Mouse (Mus musculus) forebrain, embryonic 11.5 days (tissue): ENCODE results near the gene Krtap5-3. TPM values are rescaled to one million over a fixed set of nuclear protein-coding genes. Genes with fewer than 3 reads are reported as not detected.
"Not testable (repeated sequence)": the region's sequence is repeated elsewhere in the genome, so short reads cannot be mapped to it uniquely, and the experiment has no call there.

Experiments used
- ATAC-seq: fragments of 200-750 bp; cut with Nextera tagmentation; replicated peaks from 2 replicates; pipeline ENCODE4 v1.8.0; 2017; ENCODE audit warnings: moderate TSS enrichment; ENCODE audit not compliant: low FRiP score
- DNase-seq: peaks from one replicate; pipeline ENCODE4 v3.0.0-alpha.2; 2017; ENCODE audit warnings: low spot score
- H3K27ac ChIP-seq: fragments of 300-500 bp; sonication (generic); 2 replicates; pipeline ENCODE4 v1.5.1; 2014; ENCODE audit warnings: low read depth, low read length
- H3K27me3 ChIP-seq: fragments of 300-500 bp; sonication (generic); 2 replicates; pipeline ENCODE4 v1.6.1; 2014; ENCODE audit warnings: mild to moderate bottlenecking, low read length, mixed read lengths; ENCODE audit not compliant: control insufficient read depth, insufficient read depth
- H3K36me3 ChIP-seq: fragments of 300-500 bp; sonication (generic); 2 replicates; pipeline ENCODE4 v1.6.1; 2014; ENCODE audit warnings: mild to moderate bottlenecking, low read length, moderate library complexity, mixed read lengths; ENCODE audit not compliant: control insufficient read depth, insufficient read depth
- H3K4me1 ChIP-seq: fragments of 300-500 bp; sonication (generic); replicated peaks from 2 replicates; pipeline ENCODE4 v1.6.1; 2014; ENCODE audit warnings: low read length, mixed read lengths; ENCODE audit not compliant: control insufficient read depth, insufficient read depth
- H3K4me2 ChIP-seq: fragments of 300-500 bp; sonication (generic); 2 replicates; pipeline ENCODE4 v1.6.1; 2014; ENCODE audit warnings: low read depth, mild to moderate bottlenecking, low read length, moderate library complexity, mixed read lengths; ENCODE audit not compliant: severe bottlenecking
- H3K4me3 ChIP-seq: fragments of 300-500 bp; sonication (generic); 2 replicates; pipeline ENCODE4 v1.5.1; 2014; ENCODE audit warnings: low read depth, low read length
- H3K9ac ChIP-seq: fragments of 300-500 bp; sonication (generic); 2 replicates; pipeline ENCODE4 v1.6.1; 2014; ENCODE audit warnings: low read length
- H3K9me3 ChIP-seq: fragments of 300-500 bp; sonication (generic); 2 replicates; pipeline ENCODE4 v1.6.1; 2016; ENCODE audit warnings: low read length, mixed read lengths; ENCODE audit not compliant: control insufficient read depth
- WGBS: fragments of 180-500 bp; shearing (Covaris S2); extraction: QIAGEN DNeasy Blood & Tissue Kit; methylation state at CpG from one replicate; pipeline ENCODE4 v1.1.7; 2014; 5-methylcytosine and 5-hydroxymethylcytosine counted together
- polyA plus RNA-seq: library from polyadenylated mRNA; unstranded; fragments of >200 nt; fragmentation: Nextera tagmentation; extraction: Ambion mirVana; gene quantifications from 2 replicates; pipeline ENCODE4 v1.2.1, GENCODE M21; 2014

Krtap5-3 gene
- polyA plus RNA-seq, 1 experiment from 2014 or later, result not detected

DNA sequence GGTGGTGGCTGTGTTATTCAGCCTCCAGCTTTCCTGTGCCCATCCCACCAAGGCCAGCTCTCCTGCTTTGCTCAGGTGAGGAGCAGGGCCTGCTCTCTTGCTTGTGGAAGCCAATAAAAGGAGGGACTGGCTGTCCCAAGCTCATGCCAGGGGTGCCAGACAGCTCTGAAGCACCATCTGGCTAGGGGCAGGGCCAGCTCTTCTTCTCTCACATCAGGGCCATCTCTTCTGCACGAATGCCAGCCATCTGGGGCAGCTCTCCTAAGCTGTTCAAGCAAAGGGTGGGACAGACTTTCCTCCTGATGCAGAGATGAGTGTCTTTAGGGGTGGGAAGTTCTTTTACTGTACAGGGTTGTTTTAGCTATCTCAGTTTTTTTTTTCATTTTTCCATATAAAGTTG is 20.1 kb upstream of the Krtap5-3 start:
- WGBS, result 53% methylated on average over 1 of the region's 1 CpGs
- Histone ChIP-seq H3K36me3 (no peaks in the 10 kb centered on the region), H3K9me3 (no peaks in the 10 kb centered on the region), H3K4me2 (no peak overlapping the region), H3K27ac (no peak overlapping the region), H3K27me3 (no peaks in the 10 kb centered on the region), H3K4me3 (no peak overlapping the region), H3K4me1 (no peaks in the 10 kb centered on the region), H3K9ac (no peak overlapping the region)
- DNase-seq, result no peak
- no peak for ATAC-seq

DNA sequence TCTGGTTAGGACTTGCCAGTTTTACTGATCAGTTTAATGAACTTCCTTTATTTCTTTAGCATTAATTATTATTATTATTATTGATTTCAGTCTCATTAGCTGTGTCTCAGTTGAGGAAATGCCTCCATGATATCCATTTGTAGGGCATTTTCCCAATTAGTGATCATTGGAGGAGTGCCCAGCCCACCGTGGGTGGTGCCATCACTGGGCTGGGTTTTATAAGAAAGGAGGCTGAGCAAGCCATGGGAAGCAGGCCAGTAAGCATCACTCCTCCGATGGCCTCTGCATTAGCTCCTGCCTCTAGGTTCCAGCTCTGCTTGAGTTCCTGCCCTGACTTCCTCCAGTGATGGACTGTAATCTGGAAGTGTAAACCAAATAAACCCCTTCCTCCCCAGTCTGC is 13.0 kb upstream of the Krtap5-3 start:
- Histone ChIP-seq H3K4me2 (no peak overlapping the region), H3K27me3 (no peaks in the 10 kb centered on the region), H3K9me3 (no peaks in the 10 kb centered on the region), H3K4me3 (no peak overlapping the region), H3K27ac (no peak overlapping the region), H3K4me1 (no peaks in the 10 kb centered on the region), H3K36me3 (no peaks in the 10 kb centered on the region), H3K9ac (no peak overlapping the region)
- no peak for DNase-seq
- 69% methylated on average over 2 of the region's 2 CpGs for WGBS
- ATAC-seq, result no peak

DNA sequence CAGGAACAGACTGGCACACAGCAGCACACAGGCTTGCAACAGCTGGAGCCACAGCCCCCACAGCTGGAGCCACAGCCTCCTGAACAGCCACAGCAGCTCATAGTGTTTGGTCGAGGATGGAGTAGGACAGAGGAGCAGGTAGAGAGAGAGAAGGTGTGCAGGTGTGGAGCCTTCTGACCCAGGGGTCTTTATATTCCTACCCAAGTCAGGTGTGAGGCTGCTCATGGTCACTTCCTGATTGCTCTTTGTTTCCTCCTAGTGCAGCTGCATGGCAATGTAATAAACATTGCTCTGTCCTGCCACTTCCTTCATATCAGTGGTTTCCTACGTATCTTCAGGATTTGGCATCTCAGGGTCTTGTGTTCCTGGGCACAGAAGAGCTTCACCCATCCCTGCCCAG is 10.9 kb upstream of the Krtap5-3 start, which contains the start of gene Gm10153:
Gm10153 (minus strand) TSS at position 101 of the 400 bp plus-strand sequence.
- Histone ChIP-seq H3K9ac (no peak within 1 kb of the TSS), H3K27ac (no peak within 1 kb of the TSS), H3K4me1 (no peaks in the 10 kb centered on the region), H3K4me3 (no peak within 1 kb of the TSS), H3K36me3 (no peaks in the 10 kb centered on the region), H3K9me3 (no peaks in the 10 kb centered on the region), H3K27me3 (no peaks in the 10 kb centered on the region), H3K4me2 (no peak within 1 kb of the TSS)
- no peak for ATAC-seq
- 62% methylated on average over 2 of the region's 2 CpGs for WGBS
- DNase-seq, result no peak

DNA sequence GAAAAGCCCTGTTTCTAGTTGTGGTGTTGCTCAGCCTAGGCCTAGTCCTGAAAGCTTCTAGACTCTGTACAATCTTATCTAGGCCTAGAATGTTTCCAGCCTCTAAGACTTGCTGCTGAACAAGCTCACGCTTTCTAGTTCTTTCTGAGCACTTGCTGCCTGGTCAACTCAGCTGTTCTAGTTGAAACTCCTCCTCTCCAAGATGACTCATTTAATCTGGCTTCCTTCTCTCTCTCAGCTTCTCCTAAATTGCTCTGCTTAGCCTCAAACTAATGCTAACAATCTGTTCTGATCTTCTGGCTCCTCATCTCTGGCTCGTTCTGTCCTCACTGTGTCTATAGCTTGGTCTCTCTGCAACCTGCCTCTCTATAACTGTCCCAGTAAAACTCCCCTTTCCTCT is 2.4 kb upstream of the Krtap5-3 start:
- no peak for DNase-seq

DNA sequence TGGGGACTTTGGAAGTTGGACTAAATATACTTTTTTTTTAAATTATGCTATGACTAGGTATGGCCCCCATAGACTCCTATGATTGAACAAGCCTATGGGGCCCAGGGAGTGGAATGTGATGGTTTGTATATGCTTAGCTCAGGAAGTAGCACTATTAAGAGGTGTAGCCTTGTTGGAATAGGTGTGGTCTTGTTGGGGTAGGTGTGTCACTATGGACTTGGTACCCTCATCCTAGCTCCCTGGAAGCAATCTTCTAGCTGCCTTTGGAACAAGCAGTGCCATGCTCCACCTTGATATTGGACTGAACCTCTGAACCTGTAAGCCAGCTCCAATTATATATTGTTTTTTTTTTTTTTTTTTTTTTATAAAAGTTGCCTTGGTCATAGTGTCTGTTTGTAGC is 4.3 kb downstream of the Krtap5-3 start:
- no peak overlapping the region for H3K9ac ChIP-seq
- H3K27me3 ChIP-seq, result no peaks in the 10 kb centered on the region
- DNase-seq (no peak), ATAC-seq (no peak)
- no peaks in the 10 kb centered on the region for H3K4me1 ChIP-seq
- no peak overlapping the region for H3K4me2 ChIP-seq
- H3K27ac ChIP-seq, result no peak overlapping the region
- no peaks in the 10 kb centered on the region for H3K9me3 ChIP-seq
- no peaks in the 10 kb centered on the region for H3K36me3 ChIP-seq
- H3K4me3 ChIP-seq, result no peak overlapping the region

More for the DNA sequence above, 2.4 kb upstream of the Krtap5-3 start:
- H3K27me3 ChIP-seq, result no peaks in the 10 kb centered on the region
- H3K4me2 ChIP-seq, result no peak overlapping the region
- WGBS, result 77% methylated on average over 2 of the region's 2 CpGs
- ATAC-seq, result no peak
- H3K36me3 ChIP-seq, result no peaks in the 10 kb centered on the region
- no peak overlapping the region for H3K27ac ChIP-seq
- no peak overlapping the region for H3K4me3 ChIP-seq
- no peak overlapping the region for H3K9ac ChIP-seq
- no peaks in the 10 kb centered on the region for H3K9me3 ChIP-seq
- H3K4me1 ChIP-seq, result no peaks in the 10 kb centered on the region

DNA sequence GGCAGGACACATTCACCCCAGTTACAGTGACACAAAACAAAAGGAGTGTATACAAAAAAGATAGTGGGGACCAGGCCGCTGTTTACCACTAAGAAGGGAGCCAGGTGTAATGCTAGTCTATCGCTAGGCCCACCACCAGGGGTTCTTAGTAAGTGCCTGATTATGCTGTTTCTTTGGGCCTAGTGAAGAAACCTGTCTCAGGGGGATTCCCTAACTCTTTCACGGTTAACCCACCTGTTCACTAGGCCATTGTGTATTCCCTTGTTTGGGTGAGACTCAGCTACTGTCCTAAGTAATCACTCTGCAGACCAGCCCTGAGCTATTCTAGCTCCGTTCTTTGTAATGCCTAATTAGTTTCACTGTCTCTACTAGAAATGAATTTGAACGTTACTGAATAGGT is 5.7 kb downstream of the Krtap5-3 start:
- not testable (repeated sequence) for H3K4me2 ChIP-seq, H3K4me3 ChIP-seq, H3K9ac ChIP-seq, ATAC-seq, H3K36me3 ChIP-seq, H3K9me3 ChIP-seq, H3K4me1 ChIP-seq, DNase-seq, H3K27me3 ChIP-seq, H3K27ac ChIP-seq
- WGBS, result 81% methylated on average over 5 of the region's 5 CpGs

DNA sequence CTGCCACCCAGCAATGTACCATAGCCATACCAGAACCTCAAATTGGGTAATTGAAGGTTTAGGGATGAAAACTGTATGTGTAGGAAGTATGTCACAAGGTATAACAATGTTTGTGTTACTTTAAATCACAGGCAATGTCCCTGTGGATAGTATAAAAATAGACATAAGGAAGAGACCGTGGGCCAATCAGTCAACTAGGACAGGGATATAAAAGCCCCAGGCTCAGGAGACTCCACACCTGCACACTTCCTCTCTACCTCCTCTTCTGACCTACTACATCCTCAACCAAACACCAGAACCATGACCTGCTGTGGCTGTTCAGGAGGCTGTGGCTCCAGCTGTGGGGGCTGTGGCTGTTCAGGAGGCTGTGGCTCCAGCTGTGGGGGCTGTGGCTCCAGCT is 10.4 kb downstream of the Krtap5-3 start, which contains the start of gene Gm7579:
Gm7579 (plus strand) TSS at position 301 of the 400 bp plus-strand sequence.
- Histone ChIP-seq H3K27me3 (no peaks in the 10 kb centered on the region), H3K4me3 (no peak within 1 kb of the TSS), H3K9me3 (no peaks in the 10 kb centered on the region), H3K36me3 (no peaks in the 10 kb centered on the region), H3K9ac (no peak within 1 kb of the TSS), H3K27ac (no peak within 1 kb of the TSS), H3K4me1 (no peaks in the 10 kb centered on the region), H3K4me2 (no peak within 1 kb of the TSS)
- 73% methylated on average over 1 of the region's 1 CpGs for WGBS
- no peak for ATAC-seq
- no peak for DNase-seq

DNA sequence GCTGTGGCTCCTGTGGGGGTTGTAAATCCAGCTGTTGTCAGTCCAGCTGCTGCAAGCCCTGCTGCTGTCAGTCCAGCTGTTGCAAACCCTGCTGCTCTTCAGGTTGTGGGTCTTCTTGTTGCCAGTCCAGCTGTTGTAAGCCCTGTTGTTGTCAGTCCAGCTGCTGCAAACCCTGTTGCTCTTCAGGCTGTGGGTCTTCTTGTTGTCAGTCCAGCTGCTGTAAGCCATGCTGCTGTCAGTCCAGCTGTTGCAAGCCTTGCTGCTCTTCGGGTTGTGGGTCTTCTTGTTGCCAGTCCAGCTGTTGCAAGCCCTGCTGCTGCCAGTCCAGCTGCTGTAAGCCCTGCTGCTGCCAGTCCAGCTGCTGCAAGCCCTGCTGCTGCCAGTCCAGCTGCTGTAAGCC is 11.0 kb downstream of the Krtap5-3 start:
- not testable (repeated sequence) for H3K9ac ChIP-seq, ATAC-seq

DNA sequence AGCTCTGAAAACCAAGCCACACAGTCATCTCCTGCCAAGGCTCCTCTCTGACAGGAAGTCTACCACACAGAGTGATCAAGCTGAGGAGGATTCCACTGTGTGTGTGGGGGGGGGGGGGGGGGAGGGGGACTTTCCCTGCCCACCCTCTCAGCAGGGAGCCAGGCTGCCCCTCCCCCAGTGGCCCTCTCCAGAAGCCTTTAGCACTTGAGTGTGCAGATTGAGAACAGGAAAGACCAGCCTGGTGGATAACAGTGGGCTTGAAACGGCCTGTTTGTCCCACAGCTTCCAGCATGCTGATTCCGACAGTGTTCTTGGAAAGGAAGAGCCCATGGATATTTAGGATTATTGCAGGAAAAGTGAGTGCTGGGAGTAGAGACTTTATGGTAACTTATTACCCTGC is 23.4 kb downstream of the Krtap5-3 start:
- no peaks in the 10 kb centered on the region for H3K4me1 ChIP-seq
- H3K36me3 ChIP-seq, result no peaks in the 10 kb centered on the region
- no peak for ATAC-seq
- H3K4me3 ChIP-seq, result no peak overlapping the region
- H3K27me3 ChIP-seq, result no peaks in the 10 kb centered on the region
- no peak overlapping the region for H3K9ac ChIP-seq
- DNase-seq, result no peak
- WGBS, result 47% methylated on average over 2 of the region's 2 CpGs
- H3K27ac ChIP-seq, result no peak overlapping the region
- no peak overlapping the region for H3K4me2 ChIP-seq
- no peaks in the 10 kb centered on the region for H3K9me3 ChIP-seq

More for the DNA sequence above, 11.0 kb downstream of the Krtap5-3 start:
- H3K27me3 ChIP-seq, DNase-seq, H3K4me1 ChIP-seq, H3K36me3 ChIP-seq, H3K4me3 ChIP-seq, H3K4me2 ChIP-seq, H3K27ac ChIP-seq, H3K9me3 ChIP-seq: not testable (repeated sequence)
- 64% methylated on average over 1 of the region's 1 CpGs for whole genome bisulfite sequencing
